Mouse (Mus musculus) gastrocnemius, adult 18-20 months (tissue): Measurements from ENCODE around the gene Vim. TPM values are rescaled to one million over a fixed set of nuclear protein-coding genes. Genes with fewer than 3 reads are reported as not detected.

Source experiments
- total RNA-seq, 2 experiments: library from RNA; stranded (reverse); gene quantifications; 2 replicates each; pipeline ENCODE4 v1.2.3; 2021

Vim gene
- total RNA-seq, 2 experiments from 2014 or later = 101 to 171 TPM

Other genes starting within 250 kb of the Vim start
- under 1 TPM; 0.05 to 0.16 TPM for gene Cubn, start 82.1 kb upstream of the Vim start, total RNA-seq
- 1 to 10 TPM; 4.6 to 4.8 TPM for gene Trdmt1, start 29.3 kb upstream of the Vim start, total RNA-seq
- 1 to 10 TPM in 1 of 2 experiments, under 1 TPM in 1; 0.43 to 1.0 TPM for gene St8sia6, start 220.1 kb downstream of the Vim start, total RNA-seq